Mouse (Mus musculus): ENCODE measurements around the gene Dnajc14. TPM values are rescaled to one million over a fixed set of nuclear protein-coding genes. Genes with fewer than 3 reads are reported as not detected.

The Dnajc14 gene
- 31.2 TPM for polyA plus RNA-seq (2012; fragmentation: generic; extraction: Trizol)
- long read RNA-seq, experiment 1, full-length matches to known transcripts, result 29 of 44 reads
- long read RNA-seq, experiment 1, partial matches to known transcripts, result 11 of 44 reads
- long read RNA-seq, experiment 1, other reads (novel, unspliced or antisense), result 4 of 44 reads
- long read RNA-seq, experiment 2, full-length matches to known transcripts, result 364 of 404 reads
- long read RNA-seq, experiment 2, partial matches to known transcripts, result 15 of 404 reads
- long read RNA-seq, experiment 2, other reads (novel, unspliced or antisense), result 25 of 404 reads

DNA sequence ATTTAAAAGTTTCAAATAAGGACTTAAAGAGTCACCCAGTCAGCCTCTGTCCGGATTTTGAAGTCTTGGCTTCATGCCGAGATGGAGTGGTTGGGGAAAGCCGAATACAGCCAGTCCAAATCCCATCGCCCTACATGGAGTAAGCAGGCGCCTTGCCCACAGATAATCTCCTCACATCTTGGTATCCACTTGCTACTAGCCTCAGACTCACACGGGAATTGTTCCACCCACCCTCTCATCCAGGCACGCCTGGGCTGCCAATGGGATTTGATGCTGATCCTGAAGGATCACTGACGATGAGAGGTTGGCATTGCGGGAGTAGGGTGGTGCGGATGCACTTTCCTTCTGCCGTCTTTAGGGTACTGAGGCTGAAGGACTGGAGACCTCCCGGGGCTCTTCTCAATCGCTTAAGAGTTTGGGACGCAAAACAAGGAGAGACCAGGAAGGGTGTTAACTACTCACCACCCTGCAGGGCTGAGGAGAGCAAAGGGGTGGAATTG is at the start of gene Dnajc14:
TSS of gene Dnajc14 (plus strand) at position 292 of the 500 bp plus-strand sequence.
- peaks cover 41% of the 10 kb centered on the region for H3K36me3 ChIP-seq (ENCODE audit: control insufficient read depth, insufficient read depth)
- H3K4me3 ChIP-seq (ENCODE audit: insufficient read depth, poor library complexity, severe bottlenecking), result peak within 1 kb of the TSS; percentile 86
- H3ac ChIP-seq (ENCODE audit: control insufficient read depth, insufficient read length, low read depth), result peak within 1 kb of the TSS; percentile 89
- H3K27me3 ChIP-seq (ENCODE audit: control insufficient read depth, insufficient read depth, insufficient read length), result no peaks in the 10 kb centered on the region
- TF ChIP-seq MAX (IDR thresholded peaks at IDR 0.05) (peak; percentile 38), CTCF (IDR thresholded peaks at IDR 0.05; ENCODE audit: control insufficient read depth, insufficient read depth, insufficient read length) (no peak)
- peaks cover 52% of the 10 kb centered on the region for H3K79me2 ChIP-seq (ENCODE audit: control insufficient read depth, insufficient read depth)
- peaks cover 34% of the 10 kb centered on the region for H3K79me3 ChIP-seq (ENCODE audit: low read depth)

- H3K27me3 ChIP-seq (ENCODE audit: control insufficient read depth, insufficient read depth, insufficient read length), result no peaks in the 10 kb centered on the region
These were observed 31.0 kb upstream of the Dnajc14 start for GRCm38 (mm10) chr10:128772895-128773294.

DNA sequence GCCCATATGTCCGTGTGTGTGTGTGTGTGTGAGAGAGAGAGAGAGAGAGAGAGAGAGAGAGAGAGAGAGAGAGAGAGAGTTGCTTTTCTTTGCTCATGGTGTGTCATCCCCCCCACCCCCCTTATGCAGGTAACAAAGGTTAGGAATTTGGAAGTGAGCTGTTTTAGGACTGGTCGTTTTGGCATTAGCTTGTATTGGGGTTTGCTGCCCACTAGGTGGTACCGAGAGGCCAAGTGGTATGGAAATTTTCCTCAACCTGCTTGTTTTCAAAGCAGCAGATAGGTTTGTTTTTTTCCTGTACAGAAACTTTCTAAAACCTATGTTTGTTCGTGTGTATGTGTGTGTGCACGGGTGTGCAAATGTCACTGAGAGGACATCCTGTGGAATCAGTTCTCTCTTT is 30.2 kb upstream of the Dnajc14 start:
- no peak overlapping the region for H3K4me3 ChIP-seq (ENCODE audit: insufficient read depth, poor library complexity, severe bottlenecking)
- no peak overlapping the region for H3ac ChIP-seq (ENCODE audit: control insufficient read depth, insufficient read length, low read depth)
- H3K36me3 ChIP-seq (ENCODE audit: control insufficient read depth, insufficient read depth), result no peaks in the 10 kb centered on the region
- no peaks in the 10 kb centered on the region for H3K27me3 ChIP-seq (ENCODE audit: control insufficient read depth, insufficient read depth, insufficient read length)
- no peaks in the 10 kb centered on the region for H3K79me3 ChIP-seq (ENCODE audit: low read depth)
- TF ChIP-seq CEBPB (IDR thresholded peaks at IDR 0.05; ENCODE audit: low read depth), result no peak
- TF ChIP-seq CTCF (IDR thresholded peaks at IDR 0.05; ENCODE audit: control insufficient read depth, insufficient read depth, insufficient read length), result no peak
- no peak for TF ChIP-seq MYOG (IDR thresholded peaks at IDR 0.05; ENCODE audit: control insufficient read depth, extremely low read depth, insufficient read length)
- TF ChIP-seq MYOD1 (IDR thresholded peaks at IDR 0.05; ENCODE audit: control insufficient read depth, insufficient read length, low read depth), result no peak
- no peak for TF ChIP-seq FOSL1 (IDR thresholded peaks at IDR 0.05; ENCODE audit: insufficient read depth, low read length, poor library complexity, severe bottlenecking)
- TF ChIP-seq USF1 (IDR thresholded peaks at IDR 0.05; ENCODE audit: low read depth), result no peak
- TF ChIP-seq MAX (IDR thresholded peaks at IDR 0.05), result no peak
- H3K79me2 ChIP-seq (ENCODE audit: control insufficient read depth, insufficient read depth), result no peaks in the 10 kb centered on the region

More at GRCm38 (mm10) chr10:128772895-128773294, 31.0 kb upstream of the Dnajc14 start:
- no peak overlapping the region for H3ac ChIP-seq (ENCODE audit: control insufficient read depth, insufficient read length, low read depth)
- no peaks in the 10 kb centered on the region for H3K36me3 ChIP-seq (ENCODE audit: control insufficient read depth, insufficient read depth)
- TF ChIP-seq USF1 (IDR thresholded peaks at IDR 0.05; ENCODE audit: low read depth) (no peak), MAX (IDR thresholded peaks at IDR 0.05) (no peak), CTCF (IDR thresholded peaks at IDR 0.05; ENCODE audit: control insufficient read depth, insufficient read depth, insufficient read length) (no peak), FOSL1 (IDR thresholded peaks at IDR 0.05; ENCODE audit: insufficient read depth, low read length, poor library complexity, severe bottlenecking) (no peak), MYOD1 (IDR thresholded peaks at IDR 0.05; ENCODE audit: control insufficient read depth, insufficient read length, low read depth) (no peak), MYOG (IDR thresholded peaks at IDR 0.05; ENCODE audit: control insufficient read depth, extremely low read depth, insufficient read length) (no peak), CEBPB (IDR thresholded peaks at IDR 0.05; ENCODE audit: low read depth) (no peak)
- H3K79me3 ChIP-seq (ENCODE audit: low read depth), result no peaks in the 10 kb centered on the region
- no peak overlapping the region for H3K4me3 ChIP-seq (ENCODE audit: insufficient read depth, poor library complexity, severe bottlenecking)
- no peaks in the 10 kb centered on the region for H3K79me2 ChIP-seq (ENCODE audit: control insufficient read depth, insufficient read depth)

DNA sequence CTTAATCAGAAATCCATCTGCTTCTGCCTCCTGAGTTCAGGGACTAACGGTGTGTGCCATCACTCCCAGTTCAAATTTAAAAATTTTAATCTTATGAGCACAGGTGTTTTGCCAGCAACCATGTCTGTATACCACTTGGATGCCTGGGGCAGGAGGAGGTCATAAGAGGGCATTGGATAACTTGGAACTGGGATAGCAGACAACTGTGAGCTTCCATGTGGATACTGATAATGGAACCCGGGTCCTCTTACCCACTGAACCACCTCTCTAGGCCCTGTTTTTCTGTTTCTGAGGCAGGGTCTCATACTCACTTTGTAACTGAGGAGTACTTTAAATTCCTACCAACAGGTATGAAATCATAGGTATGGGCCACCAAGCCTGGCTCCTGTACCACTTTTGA is 25.4 kb upstream of the Dnajc14 start:
- H3K79me2 ChIP-seq (ENCODE audit: control insufficient read depth, insufficient read depth), result no peaks in the 10 kb centered on the region
- no peaks in the 10 kb centered on the region for H3K36me3 ChIP-seq (ENCODE audit: control insufficient read depth, insufficient read depth)
- H3K79me3 ChIP-seq (ENCODE audit: low read depth), result no peaks in the 10 kb centered on the region
- TF ChIP-seq CTCF (IDR thresholded peaks at IDR 0.05; ENCODE audit: control insufficient read depth, insufficient read depth, insufficient read length) (no peak), MYOD1 (IDR thresholded peaks at IDR 0.05; ENCODE audit: control insufficient read depth, insufficient read length, low read depth) (no peak), MAX (IDR thresholded peaks at IDR 0.05) (no peak), CEBPB (IDR thresholded peaks at IDR 0.05; ENCODE audit: low read depth) (no peak), FOSL1 (IDR thresholded peaks at IDR 0.05; ENCODE audit: insufficient read depth, low read length, poor library complexity, severe bottlenecking) (no peak), USF1 (IDR thresholded peaks at IDR 0.05; ENCODE audit: low read depth) (no peak), MYOG (IDR thresholded peaks at IDR 0.05; ENCODE audit: control insufficient read depth, extremely low read depth, insufficient read length) (no peak)
- H3K4me3 ChIP-seq (ENCODE audit: insufficient read depth, poor library complexity, severe bottlenecking), result no peak overlapping the region
- H3ac ChIP-seq (ENCODE audit: control insufficient read depth, insufficient read length, low read depth), result no peak overlapping the region
- H3K27me3 ChIP-seq (ENCODE audit: control insufficient read depth, insufficient read depth, insufficient read length), result no peaks in the 10 kb centered on the region

DNA sequence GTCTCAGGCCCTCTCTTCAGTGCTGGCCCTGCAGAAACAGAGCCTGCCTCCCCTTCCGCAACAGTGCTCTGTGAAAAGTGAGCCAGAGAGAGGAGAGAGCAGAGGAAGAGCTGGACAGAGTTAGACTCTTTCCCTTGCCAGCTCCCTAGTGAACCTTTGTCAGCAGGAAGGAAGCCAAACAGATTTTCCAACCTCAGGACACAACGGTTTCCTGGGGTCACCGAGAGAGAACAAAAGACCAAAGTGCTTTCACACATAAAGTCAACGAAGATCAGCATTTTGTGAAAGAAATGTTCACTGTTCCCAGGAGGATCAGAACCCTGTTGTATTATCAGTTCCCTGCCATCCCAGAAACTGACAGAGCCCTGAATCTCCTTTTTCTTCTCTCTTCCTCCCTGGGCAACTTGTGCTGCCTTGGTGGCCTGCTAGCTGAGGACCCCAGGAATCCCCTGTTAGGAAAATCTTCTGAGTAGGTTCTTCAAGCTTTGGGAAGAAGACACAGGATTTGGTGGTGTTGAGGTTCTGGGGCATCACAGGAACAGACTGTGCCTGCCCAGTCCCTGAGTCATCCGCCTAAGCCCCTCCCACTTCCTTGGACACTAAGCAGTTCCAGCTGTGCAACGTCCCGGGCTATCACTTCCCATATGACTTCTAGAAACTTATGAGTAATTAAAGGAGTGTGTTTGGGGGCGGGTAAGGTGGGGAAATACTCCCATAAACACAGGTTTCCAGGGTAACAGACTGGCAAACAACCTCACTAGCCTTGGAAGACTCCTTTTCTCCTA is 24.7 kb upstream of the Dnajc14 start:
- H3K79me3 ChIP-seq (ENCODE audit: low read depth), result no peaks in the 10 kb centered on the region
- H3ac ChIP-seq (ENCODE audit: control insufficient read depth, insufficient read length, low read depth), result no peak overlapping the region
- TF ChIP-seq FOSL1 (IDR thresholded peaks at IDR 0.05; ENCODE audit: insufficient read depth, low read length, poor library complexity, severe bottlenecking) (peak; percentile 66), MYOD1 (IDR thresholded peaks at IDR 0.05; ENCODE audit: control insufficient read depth, insufficient read length, low read depth) (no peak), CTCF (IDR thresholded peaks at IDR 0.05; ENCODE audit: control insufficient read depth, insufficient read depth, insufficient read length) (no peak), CEBPB (IDR thresholded peaks at IDR 0.05; ENCODE audit: low read depth) (peak; percentile 56)
- H3K79me2 ChIP-seq (ENCODE audit: control insufficient read depth, insufficient read depth), result no peaks in the 10 kb centered on the region
- no peaks in the 10 kb centered on the region for H3K27me3 ChIP-seq (ENCODE audit: control insufficient read depth, insufficient read depth, insufficient read length)
- H3K4me3 ChIP-seq (ENCODE audit: insufficient read depth, poor library complexity, severe bottlenecking), result no peak overlapping the region
- H3K36me3 ChIP-seq (ENCODE audit: control insufficient read depth, insufficient read depth), result no peaks in the 10 kb centered on the region

Measured in C2C12 (cell line).